Mouse (Mus musculus) urinary bladder, postnatal 36 days (tissue): ENCODE results near the gene Zfhx3.

Experiments used
- DNase-seq, 2 experiments: peaks; one replicate each; pipeline ENCODE4 v3.0.0; 2022; ENCODE audit warnings: low spot score in 2 of 2, mixed read lengths in 1 of 2

The Zfhx3 gene

DNA sequence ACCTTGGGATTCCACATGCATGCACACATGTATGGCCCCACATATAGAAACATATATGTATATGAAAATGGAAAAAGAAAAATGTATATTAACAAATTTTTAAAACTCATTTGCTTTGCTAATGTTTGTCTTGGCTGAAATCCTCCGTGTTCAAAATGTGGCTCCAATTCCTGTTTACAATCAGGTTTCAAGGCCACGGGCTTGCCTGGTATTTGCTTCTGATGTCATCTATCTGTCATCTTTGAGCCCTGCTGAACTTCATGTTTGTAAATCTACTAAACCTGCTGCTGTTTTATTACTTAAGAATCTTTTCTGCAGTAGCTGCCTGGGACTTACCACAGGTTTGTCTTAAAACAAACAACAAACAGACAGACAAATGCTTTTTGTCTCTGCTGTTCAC is 1051.3 kb downstream of the Zfhx3 start:
- no peak for DNase-seq

GRCm38 (mm10) chr8:108994187-108994586 is 1051.7 kb downstream of the Zfhx3 start:
- DNase-seq, result no peak

GRCm38 (mm10) chr8:108994880-108995279 is 1052.4 kb downstream of the Zfhx3 start:
- no peak for DNase-seq

- no peak for DNase-seq
Measured at GRCm38 (mm10) chr8:108997334-108997733, 1054.9 kb downstream of the Zfhx3 start.

DNA sequence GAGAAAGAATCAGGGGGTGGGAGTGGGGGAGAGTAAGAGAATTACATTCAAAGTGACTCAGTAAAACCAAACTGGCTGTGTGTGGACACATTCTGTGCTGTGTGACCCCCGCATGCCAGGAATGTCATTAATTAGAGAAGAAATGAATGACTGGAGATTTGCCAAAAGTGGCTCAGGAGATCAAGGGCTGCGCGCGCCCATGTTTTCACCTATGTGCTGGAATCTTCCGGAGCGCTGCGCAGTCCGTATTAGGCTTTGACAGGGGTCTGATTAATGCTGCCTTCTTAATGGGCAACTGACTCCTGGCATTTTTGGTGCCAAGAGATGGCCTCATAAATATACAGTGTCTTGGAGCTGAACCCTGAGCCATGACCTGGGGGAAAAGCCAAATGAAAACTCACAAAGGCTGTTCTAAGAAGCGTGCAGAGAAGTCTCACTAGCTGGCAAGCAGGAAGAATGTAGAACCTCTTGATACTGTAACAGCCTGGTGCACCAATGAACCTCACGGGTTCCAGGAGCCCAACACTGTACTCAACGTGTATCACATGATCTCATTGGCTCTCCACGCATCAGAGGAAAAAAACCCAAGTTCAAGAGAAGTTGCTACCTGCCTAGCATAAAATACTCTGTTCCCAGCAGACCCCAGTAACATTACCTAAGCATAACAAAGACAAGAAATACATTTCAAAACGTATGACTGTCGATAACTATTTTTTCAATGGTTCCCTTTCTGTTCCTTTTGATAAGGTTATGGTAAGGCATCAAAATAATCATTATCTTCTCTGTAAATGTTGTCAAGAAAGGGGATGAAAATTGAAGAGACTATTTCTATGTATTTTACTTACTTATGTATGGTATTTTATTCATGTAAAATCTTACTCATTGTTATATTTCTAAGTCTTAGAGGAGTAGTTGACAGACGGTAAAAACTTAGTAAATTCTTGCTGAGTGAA is 1057.1 kb downstream of the Zfhx3 start:
- DNase-seq, result no peak

GRCm38 (mm10) chr8:109001031-109001430 is 1058.6 kb downstream of the Zfhx3 start:
- DNase-seq, result no peak

DNA sequence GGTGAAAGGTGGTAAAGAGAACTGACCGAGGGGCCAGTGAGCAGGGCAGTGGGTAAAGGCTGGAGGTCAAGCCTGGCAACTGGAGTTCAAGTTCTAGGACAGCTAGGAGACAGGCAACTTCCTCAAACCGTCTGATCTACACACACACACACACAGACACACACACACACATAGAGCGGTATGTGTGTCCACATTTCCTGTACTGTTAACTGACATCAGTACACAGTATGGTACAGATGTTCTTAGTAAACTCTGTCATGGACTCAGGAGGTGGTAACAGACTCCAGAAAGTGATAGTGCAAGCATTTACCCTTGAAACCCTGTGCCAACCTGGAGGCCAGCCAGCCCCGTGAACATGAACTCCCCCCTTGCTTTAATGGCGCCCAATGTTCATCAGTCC is 1059.5 kb downstream of the Zfhx3 start:
- DNase-seq, result no peak

DNA sequence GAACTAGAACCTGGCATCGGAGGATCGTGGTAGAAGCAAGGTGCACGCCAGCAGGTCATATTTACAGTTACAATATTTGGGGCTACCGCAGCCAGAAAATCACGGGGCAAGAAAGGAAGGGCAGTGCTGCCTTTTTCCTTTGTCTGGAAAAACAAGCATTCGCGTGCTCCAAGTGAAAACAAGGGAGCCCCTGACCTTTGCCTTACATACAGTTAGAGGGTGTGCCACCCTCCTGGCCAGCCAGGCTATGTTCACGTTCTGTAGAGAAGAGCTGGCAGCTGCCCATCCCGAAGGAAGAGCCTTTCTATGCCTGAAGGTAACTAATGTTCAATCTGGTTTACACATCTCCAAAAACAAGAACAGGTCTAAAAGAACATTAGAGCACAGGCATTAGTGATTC is 1064.5 kb downstream of the Zfhx3 start:
- no peak for DNase-seq
